Mouse (Mus musculus) forebrain, postnatal 0 days (tissue): Measurements from ENCODE around the gene Zfp963. TPM values are rescaled to one million over a fixed set of nuclear protein-coding genes. Genes with fewer than 3 reads are reported as not detected.

Source experiments
- ATAC-seq: fragments of 200-750 bp; cut with Nextera tagmentation; 2 replicates; pipeline ENCODE4 v1.8.0; 2017; ENCODE audit warnings: mild to moderate bottlenecking, moderate library complexity
- DNase-seq: peaks from one replicate; pipeline ENCODE4 v3.0.0-alpha.2; 2015
- H3K27ac ChIP-seq: fragments of 300-500 bp; sonication (generic); 2 replicates; pipeline ENCODE4 v1.5.1; 2014; ENCODE audit warnings: low read depth, mild to moderate bottlenecking, antibody characterized with exemption, low read length, moderate library complexity, mixed read lengths
- H3K27me3 ChIP-seq: fragments of 300-500 bp; sonication (generic); 2 replicates; pipeline ENCODE4 v1.6.1; 2014; ENCODE audit warnings: mild to moderate bottlenecking, low read length, mixed read lengths; ENCODE audit not compliant: insufficient read depth
- H3K36me3 ChIP-seq: fragments of 300-500 bp; sonication (generic); 2 replicates; pipeline ENCODE4 v1.6.1; 2014; ENCODE audit warnings: mild to moderate bottlenecking, moderate library complexity; ENCODE audit not compliant: insufficient read depth
- H3K4me1 ChIP-seq: fragments of 300-500 bp; sonication (generic); 2 replicates; pipeline ENCODE4 v1.6.1; 2014; ENCODE audit warnings: antibody characterized with exemption; ENCODE audit not compliant: insufficient read depth
- H3K4me2 ChIP-seq: fragments of 300-500 bp; sonication (generic); 2 replicates; pipeline ENCODE4 v1.6.1; 2014; ENCODE audit warnings: low read depth, mild to moderate bottlenecking, moderate library complexity
- H3K4me3 ChIP-seq: fragments of 300-500 bp; sonication (generic); 2 replicates; pipeline ENCODE4 v1.5.1; 2014; ENCODE audit warnings: low read depth, low read length, mixed read lengths
- H3K9ac ChIP-seq: fragments of 300-500 bp; sonication (generic); 2 replicates; pipeline ENCODE4 v1.6.1; 2014; ENCODE audit warnings: mild to moderate bottlenecking
- H3K9me3 ChIP-seq: fragments of 300-500 bp; sonication (generic); 2 replicates; pipeline ENCODE4 v1.6.1; 2016; ENCODE audit warnings: low read length
- CTCF ChIP-seq: sonication (generic); IDR thresholded peaks from 2 replicates; pipeline ENCODE4 v1.5.1; 2016; ENCODE audit warnings: antibody characterized with exemption, control low read depth, low read depth
- WGBS: fragments of 180-500 bp; shearing (Covaris S2); extraction: QIAGEN DNeasy Blood & Tissue Kit; methylation state at CpG from one replicate; pipeline ENCODE4 v1.1.7; 2014; 5-methylcytosine and 5-hydroxymethylcytosine counted together
- polyA plus RNA-seq: library from polyadenylated mRNA; unstranded; fragments of >200 nt; fragmentation: Nextera tagmentation; extraction: Ambion mirVana; gene quantifications from 2 replicates; pipeline ENCODE4 v1.2.1, GENCODE M21; 2015
- total RNA-seq: library from RNA; depleted of rRNA; stranded (reverse); fragments of >200 nt; gene quantifications from 2 replicates; pipeline ENCODE4 v1.2.3, GENCODE M21; 2014

Gene Zfp963
- total and polyA plus RNA-seq, 2 experiments from 2014 or later, result 4.5 to 5.0 TPM

- peak within 1 kb of the TSS; percentile 50 for H3K4me2 ChIP-seq
- H3K9me3 ChIP-seq, result no peaks in the 10 kb centered on the region
- peak within 1 kb of the TSS; percentile 100 for H3K27ac ChIP-seq
- H3K27me3 ChIP-seq, result no peaks in the 10 kb centered on the region
- DNase-seq, result peak; percentile 97
- peak; percentile 99 for ATAC-seq
- H3K9ac ChIP-seq, result peak within 1 kb of the TSS; percentile 97
- TF ChIP-seq CTCF, result no peak
- H3K4me1 ChIP-seq, result peaks cover 7% of the 10 kb centered on the region
- H3K4me3 ChIP-seq, result peak within 1 kb of the TSS; percentile 79
- H3K36me3 ChIP-seq, result no peaks in the 10 kb centered on the region
- under 1% methylated on average over 41 of the region's 41 CpGs for WGBS
Measured at GRCm38 (mm10) chr8:69774503-69775148, 24.9 kb upstream of the Zfp963 start, which contains the start of gene Gm20422. Gene Gm20422 (minus strand): TSS chr8:69774886.

DNA sequence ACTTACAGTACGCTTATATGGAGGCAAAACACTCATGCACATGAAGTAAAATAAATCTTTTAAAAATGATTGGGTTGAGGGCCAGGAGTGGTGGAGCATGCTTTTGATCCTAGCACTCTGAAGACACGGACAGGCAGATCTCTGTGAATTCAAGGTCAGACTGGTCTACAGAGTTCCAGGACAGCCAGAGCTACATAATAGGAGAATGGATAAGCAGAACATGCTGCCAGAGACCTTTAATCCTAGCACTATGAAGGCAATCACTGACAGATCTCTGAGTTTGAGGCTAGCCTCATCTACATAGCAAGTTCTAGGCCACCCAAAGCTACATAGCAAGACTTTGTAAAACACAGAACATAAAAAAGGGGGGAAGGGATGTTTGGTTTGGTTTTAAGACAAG is 22.3 kb upstream of the Zfp963 start:
- H3K27ac ChIP-seq, result no peak overlapping the region
- no peak overlapping the region for H3K9ac ChIP-seq
- no peaks in the 10 kb centered on the region for H3K27me3 ChIP-seq
- ATAC-seq, result no peak
- no peaks in the 10 kb centered on the region for H3K9me3 ChIP-seq
- DNase-seq, result no peak
- no peak for TF ChIP-seq CTCF
- H3K4me2 ChIP-seq, result no peak overlapping the region
- peaks cover 7% of the 10 kb centered on the region for H3K4me1 ChIP-seq
- H3K36me3 ChIP-seq, result peaks cover 14% of the 10 kb centered on the region
- WGBS, result 92% methylated on average over 2 of the region's 2 CpGs
- no peak overlapping the region for H3K4me3 ChIP-seq

DNA sequence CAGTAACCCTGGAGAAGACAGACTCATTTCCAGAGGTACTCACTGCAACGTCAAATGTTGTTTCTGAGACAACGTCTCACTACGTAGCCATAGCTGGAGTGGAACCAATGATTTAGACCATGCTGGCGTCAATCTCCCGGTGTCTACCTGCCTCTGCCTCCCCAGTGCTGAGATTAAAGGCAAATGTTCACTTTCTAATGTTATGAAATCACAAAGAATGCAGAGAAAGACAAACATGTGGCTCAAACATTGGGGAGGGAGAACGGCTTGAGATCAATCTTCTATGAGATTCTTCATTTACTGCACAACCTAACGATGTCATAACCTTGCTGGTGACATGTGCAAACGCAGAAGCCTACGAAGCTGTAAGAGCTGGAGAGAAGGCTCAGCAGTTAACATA is 21.5 kb upstream of the Zfp963 start:
- Histone ChIP-seq H3K9ac (no peak overlapping the region), H3K4me2 (no peak overlapping the region), H3K4me1 (peaks cover 7% of the 10 kb centered on the region), H3K9me3 (no peaks in the 10 kb centered on the region), H3K4me3 (no peak overlapping the region), H3K36me3 (peaks cover 23% of the 10 kb centered on the region), H3K27me3 (no peaks in the 10 kb centered on the region), H3K27ac (no peak overlapping the region)
- ATAC-seq (no peak), DNase-seq (no peak)
- no peak for TF ChIP-seq CTCF
- 81% methylated on average over 9 of the region's 9 CpGs for WGBS

GRCm38 (mm10) chr8:69761814-69762445 is 12.2 kb upstream of the Zfp963 start:
- H3K36me3 ChIP-seq, result peaks cover 44% of the 10 kb centered on the region
- H3K9me3 ChIP-seq, result no peaks in the 10 kb centered on the region

DNA sequence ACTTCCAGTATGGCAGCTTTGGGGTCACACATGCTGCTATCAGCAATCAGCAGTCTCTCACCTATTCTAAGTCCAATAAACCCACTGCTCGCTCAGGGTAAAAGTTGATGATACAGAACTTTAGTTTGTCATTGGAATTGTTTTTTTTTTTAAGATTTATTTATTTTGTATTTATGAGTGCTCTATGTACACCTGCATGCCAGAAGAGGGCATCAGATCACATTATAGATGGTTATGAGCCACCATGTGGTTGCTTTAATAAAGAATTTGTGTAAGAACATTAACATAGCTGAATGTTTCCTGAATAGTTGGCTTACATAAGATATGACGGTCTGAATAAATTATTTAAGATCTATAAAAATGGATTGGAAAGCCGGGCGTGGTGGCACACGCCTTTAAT is 8.5 kb upstream of the Zfp963 start:
- no peak for TF ChIP-seq CTCF
- 94% methylated on average over 5 of the region's 5 CpGs for WGBS
- Histone ChIP-seq H3K9me3 (no peaks in the 10 kb centered on the region), H3K27ac (no peak overlapping the region), H3K27me3 (no peaks in the 10 kb centered on the region), H3K4me3 (no peak overlapping the region), H3K9ac (no peak overlapping the region), H3K4me1 (no peaks in the 10 kb centered on the region), H3K4me2 (no peak overlapping the region), H3K36me3 (peaks cover 14% of the 10 kb centered on the region)
- ATAC-seq (no peak), DNase-seq (no peak)

More at GRCm38 (mm10) chr8:69761814-69762445, 12.2 kb upstream of the Zfp963 start:
- ATAC-seq (no peak), DNase-seq (no peak)
- Histone ChIP-seq H3K4me2 (no peak overlapping the region), H3K27ac (no peak overlapping the region), H3K27me3 (no peaks in the 10 kb centered on the region), H3K4me1 (no peaks in the 10 kb centered on the region), H3K4me3 (no peak overlapping the region), H3K9ac (no peak overlapping the region)
- no peak for TF ChIP-seq CTCF
- 93% methylated on average over 4 of the region's 4 CpGs for WGBS

- WGBS, result 91% methylated on average over 2 of the region's 2 CpGs
Measured at GRCm38 (mm10) chr8:69752437-69752836, 2.7 kb upstream of the Zfp963 start.

GRCm38 (mm10) chr8:69741231-69741630 is 8.5 kb downstream of the Zfp963 start:
- no peak for TF ChIP-seq CTCF

More at GRCm38 (mm10) chr8:69752437-69752836, 2.7 kb upstream of the Zfp963 start:
- no peak for ATAC-seq
- Histone ChIP-seq H3K4me3 (no peak overlapping the region), H3K9me3 (no peaks in the 10 kb centered on the region), H3K9ac (no peak overlapping the region), H3K27me3 (no peaks in the 10 kb centered on the region), H3K4me2 (no peak overlapping the region), H3K4me1 (peaks cover 9% of the 10 kb centered on the region; the same call in 1 of the 2 replicates), H3K27ac (no peak overlapping the region), H3K36me3 (peaks cover 7% of the 10 kb centered on the region)
- DNase-seq, result no peak
- TF ChIP-seq CTCF, result no peak

More at GRCm38 (mm10) chr8:69741231-69741630, 8.5 kb downstream of the Zfp963 start:
- no peak overlapping the region for H3K27ac ChIP-seq
- no peak overlapping the region for H3K4me3 ChIP-seq
- ATAC-seq, result no peak
- H3K4me2 ChIP-seq, result no peak overlapping the region
- H3K36me3 ChIP-seq, result peaks cover 15% of the 10 kb centered on the region; the same call in 1 of the 2 replicates
- H3K9ac ChIP-seq, result no peak overlapping the region
- no peaks in the 10 kb centered on the region for H3K9me3 ChIP-seq
- 85% methylated on average over 2 of the region's 2 CpGs for WGBS
- no peak for DNase-seq
- H3K27me3 ChIP-seq, result no peaks in the 10 kb centered on the region
- H3K4me1 ChIP-seq, result no peaks in the 10 kb centered on the region
